Mouse (Mus musculus) left cerebral cortex, postnatal 36 days (tissue): ENCODE data around the gene Nkpd1. TPM values are rescaled to one million over a fixed set of nuclear protein-coding genes. Genes with fewer than 3 reads are reported as not detected.
"Not testable (repeated sequence)": the region's sequence is repeated elsewhere in the genome, so short reads cannot be mapped to it uniquely, and the experiment has no call there.

Experiments
- DNase-seq, 2 experiments: peaks; one replicate each; pipeline ENCODE4 v3.0.0; 2021 to 2022; ENCODE audit warnings: low spot score in 2 of 2, mixed read lengths in 1 of 2
- intact Hi-C: fragments of 180-260 bp; cut with DNase I; formaldehyde crosslinking; loops from one replicate; pipeline ENCODE4 v1.15.1; 2025
- total RNA-seq, 2 experiments: library from RNA; stranded (reverse); gene quantifications; 2 replicates each; pipeline ENCODE4 v1.2.3; 2021

The Nkpd1 gene
- total RNA-seq, 2 experiments from 2014 or later: 0.68 to 0.94 TPM

DNA sequence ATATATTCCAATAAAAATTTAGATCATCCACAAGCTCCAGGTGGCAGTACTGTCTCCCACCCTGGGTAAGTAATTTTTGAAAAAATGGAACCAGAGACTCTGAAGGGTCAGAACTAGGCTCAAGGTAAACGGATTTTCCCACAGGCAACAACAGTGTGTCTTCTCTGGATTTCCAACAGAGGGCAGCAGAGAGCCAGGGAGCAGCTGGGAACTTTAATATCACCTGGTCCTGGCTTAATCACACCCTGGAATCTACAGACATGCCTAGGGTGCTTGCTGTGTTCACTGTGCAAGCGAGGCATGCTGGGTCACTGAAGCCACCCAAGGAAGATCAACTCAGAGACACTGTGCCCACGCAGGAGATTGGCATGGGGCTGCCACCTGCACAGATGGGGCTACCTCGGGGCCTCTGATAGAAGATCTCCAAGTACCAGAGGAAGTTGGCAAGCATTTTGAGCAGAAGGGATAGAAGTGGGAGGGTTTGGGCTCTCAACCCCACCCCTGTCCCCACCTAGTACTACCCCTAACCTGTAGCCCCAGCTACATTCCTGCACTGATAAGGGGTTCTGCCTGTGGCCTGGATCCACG lies 14.1 kb upstream of the Nkpd1 start:
- DNase-seq: no peak
- intact Hi-C loops: no loop called here

DNA sequence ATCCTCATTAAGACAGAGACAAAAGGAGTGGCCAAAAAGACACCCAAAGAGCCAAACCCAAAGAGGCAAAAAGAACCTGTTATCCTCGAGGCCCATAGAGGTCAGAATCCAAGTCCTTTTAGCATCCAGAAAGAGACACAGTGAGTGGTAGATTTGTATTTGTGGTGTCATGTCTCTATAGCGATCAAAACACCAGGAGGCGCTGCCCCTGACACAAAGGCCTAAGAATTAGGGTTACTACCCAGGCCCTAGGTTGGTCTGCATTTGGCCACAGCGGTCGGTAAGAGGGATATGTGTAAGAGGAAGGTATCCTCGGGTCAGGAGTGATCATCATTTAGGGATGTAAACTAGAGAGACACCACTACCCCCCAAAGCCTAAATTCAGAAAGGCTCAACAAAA lies 11.3 kb upstream of the Nkpd1 start:
- intact Hi-C loops: loop anchor here (5.0 kb wide), 2 partner anchors 49 to 56 kb away; partner anchors contain the start of genes Mark4 and Ppp1r37
- DNase-seq: no peak

DNA sequence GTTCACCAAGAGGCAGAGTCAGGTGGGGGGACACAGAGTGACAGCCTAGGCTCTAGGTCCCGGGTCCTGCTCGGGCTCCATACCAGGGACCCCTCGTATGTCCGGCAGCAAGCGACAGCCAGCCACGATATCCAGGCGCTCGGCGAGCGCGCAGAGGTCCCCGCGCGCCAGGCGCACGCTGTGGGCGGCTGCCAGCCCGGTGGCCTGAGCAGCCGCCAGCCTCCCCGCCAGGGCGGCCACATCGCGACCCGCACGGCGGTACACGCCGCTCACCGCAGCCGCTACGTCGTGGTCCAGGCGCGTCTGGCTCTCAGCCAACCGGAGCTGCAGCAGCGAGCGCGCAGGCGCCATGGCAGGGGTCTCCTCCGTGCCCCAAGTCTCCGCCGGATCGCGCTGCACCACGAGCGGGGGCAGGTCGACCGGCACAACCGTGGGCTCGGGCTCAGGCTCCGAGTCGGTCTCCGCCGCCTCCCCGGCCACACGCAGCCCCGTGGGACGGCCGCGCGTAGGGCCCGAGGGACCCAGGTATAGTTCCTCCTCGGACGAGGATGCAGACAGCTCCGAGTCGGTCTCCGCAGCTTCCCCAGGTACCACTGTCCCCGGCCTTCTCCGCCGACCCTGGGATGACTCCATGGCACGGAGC lies 10.5 kb upstream of the Nkpd1 start:
- peak in 1 of 2 experiments; percentile 46 for DNase-seq
- intact Hi-C loops: loop anchor here (5.0 kb wide), 2 partner anchors 50 to 55 kb away; partner anchors contain the start of genes Mark4 and Ppp1r37

DNA sequence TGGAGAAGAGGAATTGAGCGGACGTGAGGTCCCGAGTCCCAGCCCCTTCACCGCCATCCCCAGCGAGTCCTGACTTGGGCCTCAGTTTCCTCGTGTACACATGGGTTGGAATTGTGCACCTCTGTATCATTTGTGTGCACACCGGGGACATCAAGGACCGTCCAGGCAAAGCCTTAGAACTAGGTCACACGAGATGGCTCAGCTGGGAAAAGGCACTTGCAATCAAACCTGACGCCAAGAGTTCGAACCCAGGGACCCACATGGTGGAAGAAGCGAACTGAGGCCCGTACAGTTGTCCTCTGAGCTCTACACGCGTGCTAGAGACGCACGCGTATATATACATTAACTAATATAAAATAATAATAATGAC lies 10.0 kb upstream of the Nkpd1 start:
- no peak for DNase-seq
- intact Hi-C loops: loop anchor here (5.0 kb wide), 2 partner anchors 50 to 55 kb away; partner anchors contain the start of genes Mark4 and Ppp1r37

DNA sequence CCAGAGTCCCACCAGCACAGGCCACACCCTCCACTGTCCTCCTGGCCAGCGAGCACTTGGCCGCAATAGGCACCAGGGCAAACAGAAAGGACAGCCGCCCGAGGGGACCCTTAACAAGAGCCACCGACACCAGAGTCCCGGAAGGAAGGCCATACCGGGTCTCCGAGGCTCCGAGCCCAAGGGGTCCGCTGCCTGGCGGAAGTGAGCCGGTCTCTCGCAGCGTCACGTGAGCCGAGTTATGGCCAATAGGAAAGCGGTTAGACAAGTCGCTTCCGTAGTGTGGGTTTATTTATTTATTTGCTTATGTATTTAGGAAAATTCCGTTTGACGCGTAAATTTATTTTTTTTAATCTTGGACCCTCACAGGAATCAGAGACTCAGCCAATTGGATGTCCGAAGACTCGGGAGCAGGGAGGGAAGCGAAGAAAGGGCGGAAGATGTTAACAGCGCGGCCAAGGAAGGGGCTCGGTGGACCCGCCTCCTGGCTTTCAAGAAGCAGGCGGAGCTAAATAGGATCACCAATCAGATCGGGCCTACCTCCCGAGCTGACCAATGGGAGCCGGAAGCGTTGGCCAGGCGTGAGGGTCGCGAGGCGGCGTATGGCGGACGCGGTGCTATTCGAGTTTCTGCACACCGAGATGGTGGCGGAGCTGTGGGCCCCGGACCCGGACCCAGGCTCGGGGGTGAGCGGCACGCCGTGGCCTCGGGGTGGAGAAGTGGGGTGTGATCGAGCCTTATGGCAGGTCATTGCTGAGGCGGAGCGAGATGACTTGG lies 9.3 kb upstream of the Nkpd1 start, which contains the start of the genes Bloc1s3 and Trappc6a:
TSS of gene Bloc1s3 (minus strand) at position 218 of the 774 bp plus-strand sequence.
TSS of gene Trappc6a (plus strand) at position 246 of the 774 bp plus-strand sequence.
- DNase-seq: peak; percentile 92 to 95
- intact Hi-C loops: loop anchor here (5.0 kb wide), 2 partner anchors 51 to 54 kb away; partner anchors contain the start of genes Mark4 and Ppp1r37

DNA sequence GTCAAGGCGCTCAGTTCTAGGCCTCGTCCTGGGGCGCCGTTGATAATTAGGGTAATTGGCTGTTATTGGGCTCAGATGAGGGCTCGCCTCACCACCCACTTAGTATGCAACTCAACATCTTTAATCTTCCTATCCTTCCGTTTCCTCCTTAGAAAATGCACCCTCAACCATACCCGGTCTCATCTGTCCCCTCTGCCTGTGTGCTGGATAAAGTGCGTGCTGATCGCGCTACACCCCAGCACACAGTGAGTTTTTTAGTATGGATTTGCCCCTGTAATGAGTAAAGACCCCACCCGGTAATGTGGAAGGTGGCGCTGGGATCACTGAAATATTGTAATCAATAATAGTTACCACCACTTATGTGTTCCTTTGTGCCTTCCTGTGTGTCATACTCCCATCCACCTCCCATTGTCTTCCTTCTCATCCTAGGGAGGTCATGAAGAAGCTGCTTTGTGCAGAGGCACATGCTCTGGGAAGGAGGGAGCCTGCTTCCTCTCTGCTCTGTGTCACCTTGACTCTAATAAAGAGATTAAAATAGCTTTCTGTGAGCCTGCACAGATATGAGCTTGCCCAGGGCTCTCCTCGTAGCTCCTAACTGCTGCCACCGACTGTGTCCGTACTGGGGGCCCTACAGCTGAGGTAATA lies 8.6 kb upstream of the Nkpd1 start:
- intact Hi-C loops: loop anchor here (5.0 kb wide), 2 partner anchors 52 to 53 kb away; partner anchors contain the start of genes Mark4 and Ppp1r37
- DNase-seq: no peak

DNA sequence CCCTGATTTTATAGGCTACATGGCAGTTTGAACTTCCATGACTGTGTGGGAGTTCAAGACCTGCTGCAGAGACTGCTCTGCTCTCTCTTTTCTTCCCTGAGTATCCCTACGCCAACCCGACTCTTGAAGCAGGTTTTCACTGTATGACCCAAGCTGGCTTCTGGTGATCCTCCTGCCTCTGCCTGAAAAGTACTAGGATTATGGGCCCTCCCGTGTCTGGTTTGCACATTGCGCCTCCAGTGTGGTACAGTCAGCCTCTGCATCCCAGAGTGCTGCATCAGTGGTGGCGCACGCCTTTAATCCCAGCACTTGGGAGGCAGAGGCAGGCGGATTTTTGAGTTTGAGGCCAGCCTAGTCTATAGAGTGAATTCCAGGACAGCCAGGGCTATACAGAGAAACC lies 7.9 kb upstream of the Nkpd1 start:
- intact Hi-C loops: loop anchor here (5.0 kb wide), 2 partner anchors 52 to 53 kb away; partner anchors contain the start of genes Mark4 and Ppp1r37

DNA sequence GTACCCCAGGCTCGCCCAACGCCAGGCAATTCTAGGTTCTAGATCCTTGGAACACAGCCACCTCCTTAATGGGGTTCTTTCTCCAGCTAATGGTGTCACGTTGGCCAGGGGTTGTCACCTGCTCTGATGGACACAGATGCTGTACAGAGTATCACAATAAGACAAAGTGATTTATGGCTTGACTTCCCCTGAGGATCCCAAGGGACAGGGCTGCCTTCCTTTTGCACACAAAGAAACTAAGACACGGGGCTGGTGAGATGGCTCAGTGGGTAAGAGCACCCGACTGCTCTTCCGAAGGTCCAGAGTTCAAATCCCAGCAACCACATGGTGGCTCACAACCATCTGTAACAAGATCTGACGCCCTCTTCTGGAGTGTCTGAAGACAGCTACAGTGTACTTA lies 5.7 kb upstream of the Nkpd1 start:
- DNase-seq, intact Hi-C loops: not testable (repeated sequence)

More for the DNA sequence above, 7.9 kb upstream of the Nkpd1 start:
- no peak for DNase-seq

DNA sequence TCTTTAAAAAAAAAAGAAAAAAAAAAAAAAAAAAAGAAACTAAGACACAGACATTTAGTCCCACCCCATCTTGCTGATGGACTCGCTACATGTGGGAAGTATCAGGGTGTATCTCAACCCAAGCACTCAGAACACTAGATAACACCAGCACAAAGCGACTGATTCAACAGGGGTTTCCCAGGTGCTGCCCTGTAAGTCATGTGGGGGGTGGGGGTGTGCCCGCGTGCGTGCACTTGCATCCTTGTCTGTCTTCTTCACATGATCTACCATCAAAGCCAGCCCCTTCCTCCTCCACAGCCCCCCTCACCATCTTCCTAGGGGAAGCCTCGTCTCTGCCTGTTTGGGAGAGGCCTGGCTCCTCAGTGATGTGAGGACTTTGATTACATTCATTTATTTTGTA lies 5.3 kb upstream of the Nkpd1 start:
- intact Hi-C loops: no loop called here
- DNase-seq: no peak

DNA sequence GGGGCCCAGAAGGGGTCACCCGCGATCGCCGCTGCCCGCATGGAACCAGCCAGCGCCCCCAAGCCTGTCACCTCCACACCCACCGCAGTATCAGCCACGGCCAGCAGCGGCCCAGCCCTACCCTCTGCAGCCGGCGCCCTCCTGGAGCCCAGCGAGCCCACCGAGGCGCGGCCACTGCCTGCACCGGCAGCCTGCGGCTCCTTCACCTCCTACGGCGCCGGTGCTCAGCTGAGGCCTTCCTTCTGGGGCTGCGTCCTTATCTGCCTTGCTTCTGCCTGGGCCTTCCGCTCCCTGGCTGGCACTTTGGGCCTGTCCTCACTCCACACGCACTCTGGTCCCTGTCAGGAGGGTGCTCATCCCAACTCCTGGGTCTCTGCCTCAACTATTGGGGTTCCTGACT lies 2.4 kb downstream of the Nkpd1 start:
- no peak for DNase-seq
- intact Hi-C loops: loop anchor here (5.0 kb wide), 1 partner anchor 42 kb away; the partner anchor contains the start of gene Ppp1r37

DNA sequence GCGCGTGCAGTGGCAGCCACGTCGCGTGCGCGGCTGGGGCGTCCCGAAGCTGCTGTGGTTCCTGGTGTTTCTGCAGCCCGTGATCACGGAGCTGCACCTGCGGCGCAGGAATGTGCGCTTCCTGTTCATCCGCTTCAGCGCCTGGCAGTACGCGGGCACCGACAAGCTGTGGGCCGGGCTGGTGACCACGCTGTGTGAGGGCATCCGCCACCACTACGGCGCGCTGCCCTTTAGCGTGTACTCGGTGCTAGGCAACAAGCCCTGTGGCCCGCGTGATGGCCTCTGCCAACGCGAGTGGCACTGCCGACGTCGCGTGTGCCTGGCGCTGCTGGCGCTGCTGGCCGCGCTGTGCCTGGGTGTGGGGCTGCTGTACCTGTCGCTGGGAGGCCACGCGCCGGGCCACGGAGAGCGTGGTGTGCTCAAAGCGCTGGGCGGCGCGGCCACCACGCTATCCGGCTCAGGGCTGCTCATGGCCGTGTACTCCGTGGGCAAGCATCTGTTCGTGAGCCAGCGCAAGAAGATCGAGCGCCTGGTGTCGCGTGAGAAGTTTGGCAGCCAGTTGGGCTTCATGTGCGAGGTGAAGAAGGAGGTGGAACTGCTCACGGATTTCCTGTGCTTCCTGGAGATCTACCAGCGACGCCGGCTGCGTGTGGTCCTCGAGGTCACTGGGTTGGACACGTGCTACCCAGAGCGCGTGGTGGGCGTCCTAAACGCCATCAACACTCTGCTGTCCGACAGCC lies 5.5 kb downstream of the Nkpd1 start:
- intact Hi-C loops: loop anchor here (5.0 kb wide), 1 partner anchor 39 kb away; the partner anchor contains the start of gene Ppp1r37
- peak in 1 of 2 experiments; percentile 32 for DNase-seq

DNA sequence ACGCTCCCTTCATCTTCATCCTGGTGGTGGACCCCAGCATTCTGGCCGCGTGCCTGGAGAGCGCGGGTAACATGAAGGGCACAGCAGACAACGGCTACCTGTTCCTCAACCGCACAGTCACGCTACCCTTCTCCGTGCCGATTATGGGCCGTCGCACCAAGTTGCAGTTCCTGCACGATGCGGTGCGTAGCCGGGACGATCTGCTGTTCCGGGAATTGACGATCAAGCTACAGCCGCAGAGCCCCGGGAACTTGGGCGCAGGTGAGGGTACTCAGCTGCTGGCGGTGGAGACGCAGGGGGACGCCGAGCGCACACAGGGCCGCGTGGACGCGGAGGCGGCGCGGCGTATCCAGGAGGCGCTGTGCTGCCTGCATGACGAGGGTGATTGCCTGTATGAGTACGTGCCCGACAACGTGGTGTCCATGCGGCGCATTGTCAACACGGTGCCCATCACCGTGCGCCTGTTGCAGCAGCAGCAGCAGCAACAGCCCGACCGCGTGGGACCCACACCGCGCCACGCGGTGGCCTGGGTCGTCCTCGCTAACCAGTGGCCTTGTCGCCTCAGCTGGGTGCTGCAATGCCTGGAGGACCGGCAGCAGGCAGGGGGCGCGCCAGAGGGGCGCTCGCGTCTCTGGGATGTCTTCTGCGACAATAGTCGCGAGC lies 6.2 kb downstream of the Nkpd1 start:
- intact Hi-C loops: loop anchor here (5.0 kb wide), 1 partner anchor 38 kb away; the partner anchor contains the start of gene Ppp1r37
- peak; percentile 60 to 62 for DNase-seq

DNA sequence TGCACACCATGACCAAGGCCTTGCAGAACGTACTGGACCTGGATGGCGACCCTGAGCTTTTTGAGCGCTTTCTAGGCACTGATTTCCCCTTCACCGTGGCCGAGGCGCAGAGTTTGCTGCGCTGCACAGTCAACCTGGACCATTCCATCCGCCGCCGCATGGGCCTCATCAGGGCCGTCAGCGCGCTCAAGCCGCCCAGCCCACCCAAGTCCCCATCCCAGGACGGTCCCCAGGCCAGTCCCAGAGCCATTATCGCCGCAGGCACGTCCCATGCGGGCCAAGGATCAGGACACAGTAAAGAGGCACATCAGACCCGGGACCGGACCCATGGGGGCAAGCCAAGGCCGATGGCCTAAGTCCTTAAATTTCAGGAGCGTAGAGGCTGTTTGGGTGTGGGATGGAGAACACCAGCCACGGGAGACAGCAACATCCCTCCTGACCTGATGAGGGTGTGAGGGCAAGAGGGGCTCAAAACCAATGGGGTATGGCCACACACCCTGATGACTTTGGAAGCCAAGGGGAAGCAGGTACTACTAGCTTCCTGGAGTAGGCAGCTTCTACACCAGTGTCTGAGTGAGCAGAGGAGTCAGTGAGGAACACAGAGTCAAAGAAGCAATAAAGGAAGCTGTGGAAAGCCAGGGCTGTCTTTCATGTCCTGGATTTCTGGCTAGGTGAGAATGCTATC lies 6.9 kb downstream of the Nkpd1 start:
- intact Hi-C loops: loop anchor here (5.0 kb wide), 1 partner anchor 38 kb away; the partner anchor contains the start of gene Ppp1r37
- no peak for DNase-seq

DNA sequence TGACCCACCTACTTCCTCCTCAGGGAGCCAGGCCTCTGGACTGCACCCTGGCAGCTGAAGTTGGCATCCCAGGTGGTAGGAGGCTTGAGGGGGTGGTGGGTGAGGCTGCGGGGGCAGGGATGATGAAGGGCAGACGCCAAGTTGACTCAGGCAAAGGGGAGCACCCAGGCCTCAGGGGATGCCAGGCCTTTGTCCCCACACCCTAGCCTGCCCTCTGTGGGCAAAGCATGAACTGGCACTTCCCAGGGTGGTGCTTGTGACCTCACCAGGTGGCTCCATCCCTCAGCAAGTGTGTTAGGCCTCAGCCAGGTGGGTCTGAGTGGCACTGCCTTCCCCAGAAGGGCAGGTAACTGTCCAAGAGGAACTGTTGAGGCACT lies 7.5 kb downstream of the Nkpd1 start:
- DNase-seq: no peak
- intact Hi-C loops: no loop called here

DNA sequence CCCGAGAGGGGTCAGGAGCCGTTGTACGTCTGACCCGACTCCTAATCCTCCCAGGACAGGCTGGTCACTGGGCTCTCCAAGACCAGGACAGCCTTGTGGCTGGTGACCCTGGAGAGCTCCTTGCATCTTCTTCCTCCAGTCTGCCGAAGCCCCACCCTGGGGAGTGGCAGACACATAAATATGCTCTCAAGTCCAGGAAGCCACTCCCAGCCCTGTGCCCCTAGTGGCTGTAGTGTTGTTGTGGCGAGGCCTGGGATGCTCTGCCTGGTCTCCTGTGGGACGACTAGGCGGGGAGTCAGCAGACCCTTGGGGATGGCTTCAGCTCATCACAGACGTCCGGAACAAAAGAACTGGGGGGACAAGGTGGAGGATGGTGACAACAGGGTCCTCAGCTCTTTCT lies 13.4 kb downstream of the Nkpd1 start:
- intact Hi-C loops: no loop called here
- DNase-seq: no peak

DNA sequence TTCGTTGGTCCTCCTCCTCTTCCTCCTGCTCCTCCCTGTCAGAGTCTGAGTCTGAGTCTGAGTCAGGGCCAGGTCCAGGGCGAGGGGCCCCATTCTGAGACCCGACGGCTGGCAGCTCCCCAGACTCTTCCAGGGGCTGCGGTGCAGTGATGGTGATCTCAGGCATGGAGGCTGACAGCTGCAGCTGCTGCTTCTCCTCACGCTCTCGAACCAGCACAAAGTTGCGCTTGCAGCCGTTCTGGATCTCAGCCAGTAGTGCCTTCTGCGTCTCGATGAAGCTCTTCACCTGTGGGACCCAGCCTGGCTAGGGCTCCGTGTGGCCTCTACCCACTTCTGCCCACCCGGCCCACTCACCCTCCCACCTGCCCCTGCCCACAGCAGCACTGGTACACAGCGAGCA lies 14.6 kb downstream of the Nkpd1 start:
- DNase-seq: no peak
- intact Hi-C loops: no loop called here

DNA sequence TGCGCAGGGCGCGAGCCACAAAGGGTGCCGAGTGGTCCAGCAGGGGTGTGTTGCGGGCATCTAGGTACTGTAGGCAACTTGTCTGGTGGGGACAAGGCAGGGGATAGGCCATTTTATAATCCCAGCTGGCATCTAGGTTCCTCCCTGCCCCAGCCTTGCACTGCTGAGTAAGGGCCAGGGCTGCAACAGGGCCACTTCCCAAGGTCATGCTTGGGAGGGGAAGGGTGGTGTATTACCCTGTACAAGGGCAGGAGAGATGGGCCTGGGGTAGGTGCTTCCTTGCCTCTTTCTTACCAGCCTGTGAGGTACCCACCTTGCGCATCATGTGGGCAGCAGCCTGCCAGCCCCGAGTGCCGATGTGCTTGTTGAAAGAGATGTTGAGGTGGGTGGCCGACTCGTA lies 17.0 kb downstream of the Nkpd1 start:
- no peak for DNase-seq
- intact Hi-C loops: no loop called here
